Mouse (Mus musculus) c-Kit-positive CD71-negative TER-119-negative erythroid progenitor cells, embryonic 14.5 days (primary cell): ENCODE measurements around the gene Tssk4.

ENCODE experiments used
- DNase-seq: peaks from one replicate; pipeline ENCODE4 v3.0.0-alpha.2; 2013; ENCODE audit warnings: low read depth

Gene Tssk4

DNA sequence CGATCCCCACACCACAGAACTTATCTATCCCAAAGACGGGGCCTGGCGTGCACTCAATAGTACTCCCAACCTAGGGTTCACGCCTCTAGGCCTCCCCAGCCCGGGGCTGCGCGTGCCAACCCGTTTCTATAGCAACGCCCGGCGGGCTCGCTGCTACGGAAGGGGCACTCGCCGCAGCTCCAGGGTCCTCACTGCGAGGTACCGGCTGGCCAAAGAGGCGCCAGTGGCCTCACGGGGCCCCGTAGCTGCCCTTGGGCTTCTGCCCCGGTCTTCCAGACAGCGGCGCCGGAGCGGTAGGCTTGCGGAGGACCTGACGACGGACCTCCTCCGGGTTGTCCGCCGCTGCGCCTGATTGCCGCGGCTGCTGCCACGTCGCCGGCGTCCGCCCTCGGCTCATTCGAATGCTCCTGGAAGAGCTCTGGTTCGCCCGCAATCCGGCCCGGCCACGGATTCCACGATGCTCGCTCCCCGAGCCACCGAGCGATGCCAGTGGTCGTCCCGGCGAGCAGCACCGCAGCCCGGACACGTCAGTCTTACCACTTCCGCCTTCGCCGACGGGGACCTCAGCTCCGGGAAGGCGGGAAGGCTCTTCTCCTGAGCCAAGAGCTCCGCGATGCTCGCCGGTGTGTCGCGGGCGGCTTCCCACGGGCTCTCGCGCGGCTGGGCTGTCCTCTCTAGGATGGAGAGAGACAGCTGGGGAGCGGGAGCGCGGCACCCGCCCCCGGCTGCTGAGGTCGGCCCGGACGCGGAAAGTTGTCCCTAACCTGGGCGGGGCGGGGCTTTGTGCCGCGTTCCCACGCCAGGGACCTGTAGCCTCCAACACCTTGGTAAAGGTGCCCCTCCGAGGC lies 6.7 kb upstream of the Tssk4 start, which contains the start of gene Tm9sf1:
Gene Tm9sf1, minus strand, starts transcription at position 747 of the 848 bp plus-strand sequence.
- DNase-seq, result peak; percentile 62

DNA sequence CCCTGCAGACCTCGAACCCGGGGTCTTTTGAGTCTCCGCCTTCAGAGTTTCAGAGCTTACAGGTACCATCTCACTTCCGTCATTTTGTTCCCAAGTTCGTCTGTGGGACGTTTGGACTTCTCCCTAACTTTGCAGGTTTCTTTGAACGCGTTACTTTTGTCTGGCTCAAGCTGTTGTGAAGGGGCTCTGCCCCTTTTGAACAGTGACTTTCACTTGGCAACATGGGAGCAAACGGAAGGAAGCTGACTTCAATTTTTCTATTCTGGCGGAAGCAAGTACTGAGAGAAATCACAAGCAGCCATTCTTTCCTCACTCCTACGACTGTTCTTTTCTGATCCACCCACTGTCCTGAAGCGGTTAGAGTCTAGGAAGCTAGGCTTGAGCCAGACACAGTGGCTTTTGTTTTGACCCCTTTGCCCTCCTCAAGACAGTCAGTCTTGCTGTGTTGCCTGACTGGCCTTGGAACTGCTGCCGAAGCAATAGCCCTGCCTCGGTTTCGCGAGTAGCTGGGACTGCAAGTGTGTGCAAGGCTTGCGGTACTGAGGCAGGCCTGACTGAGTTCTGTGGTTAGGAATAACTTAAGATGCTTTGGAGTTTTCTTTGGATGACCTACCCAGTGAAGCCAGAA lies 5.6 kb upstream of the Tssk4 start:
- DNase-seq, result no peak

DNA sequence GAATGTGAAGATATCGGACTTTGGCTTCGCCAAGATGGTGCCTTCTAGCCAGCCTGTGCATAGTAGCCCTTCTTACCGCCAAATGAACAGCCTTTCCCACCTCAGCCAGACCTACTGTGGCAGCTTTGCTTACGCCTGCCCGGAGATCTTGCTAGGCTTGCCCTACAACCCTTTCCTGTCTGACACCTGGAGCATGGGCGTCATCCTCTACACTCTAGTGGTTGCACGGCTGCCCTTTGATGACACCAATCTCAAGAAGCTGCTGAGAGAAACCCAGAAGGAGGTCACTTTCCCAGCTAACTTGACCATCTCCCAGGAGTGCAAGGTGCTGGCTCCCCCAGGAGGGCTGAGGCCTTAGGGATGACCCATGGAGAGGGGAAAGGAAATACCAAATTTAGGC lies 1.5 kb downstream of the Tssk4 start:
- no peak for DNase-seq

DNA sequence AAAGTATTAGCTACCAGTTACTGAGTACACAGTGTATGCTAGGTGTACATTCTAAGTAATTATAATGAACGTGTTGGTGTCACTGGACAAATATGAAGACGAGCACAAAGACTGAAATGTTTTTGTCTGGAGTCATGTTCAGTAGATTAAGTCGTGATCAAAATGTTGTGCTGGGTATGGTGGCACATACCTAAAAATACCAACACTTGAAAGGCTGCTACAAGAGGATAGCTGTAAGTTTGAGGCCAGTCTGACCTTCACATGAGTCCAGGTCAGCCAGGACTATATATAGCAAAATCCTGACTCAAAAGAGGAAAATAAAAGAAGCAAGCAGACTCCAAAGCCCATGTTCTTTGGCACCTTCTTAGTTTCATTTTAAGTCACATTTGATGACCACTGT lies 7.0 kb downstream of the Tssk4 start:
- no peak for DNase-seq

DNA sequence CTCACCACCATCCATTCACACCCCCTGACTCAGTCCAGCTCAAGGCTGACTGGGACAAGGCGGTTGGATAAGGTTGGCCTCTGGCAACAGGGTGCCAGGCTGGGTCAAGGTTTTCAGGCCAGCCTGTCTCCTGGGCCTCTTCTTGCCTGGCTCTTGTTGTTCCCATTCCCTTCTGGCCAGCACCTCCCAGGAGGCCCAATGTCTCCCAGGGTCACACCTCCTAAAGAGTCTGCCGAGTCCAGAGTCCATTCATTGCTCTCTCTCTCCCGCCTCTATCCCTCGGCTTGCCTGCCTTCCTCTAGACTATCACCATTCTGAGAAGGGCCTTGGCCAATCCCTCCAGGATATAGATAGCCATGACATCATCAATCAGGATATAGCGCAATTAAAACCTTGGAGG lies 8.0 kb downstream of the Tssk4 start:
- no peak for DNase-seq

DNA sequence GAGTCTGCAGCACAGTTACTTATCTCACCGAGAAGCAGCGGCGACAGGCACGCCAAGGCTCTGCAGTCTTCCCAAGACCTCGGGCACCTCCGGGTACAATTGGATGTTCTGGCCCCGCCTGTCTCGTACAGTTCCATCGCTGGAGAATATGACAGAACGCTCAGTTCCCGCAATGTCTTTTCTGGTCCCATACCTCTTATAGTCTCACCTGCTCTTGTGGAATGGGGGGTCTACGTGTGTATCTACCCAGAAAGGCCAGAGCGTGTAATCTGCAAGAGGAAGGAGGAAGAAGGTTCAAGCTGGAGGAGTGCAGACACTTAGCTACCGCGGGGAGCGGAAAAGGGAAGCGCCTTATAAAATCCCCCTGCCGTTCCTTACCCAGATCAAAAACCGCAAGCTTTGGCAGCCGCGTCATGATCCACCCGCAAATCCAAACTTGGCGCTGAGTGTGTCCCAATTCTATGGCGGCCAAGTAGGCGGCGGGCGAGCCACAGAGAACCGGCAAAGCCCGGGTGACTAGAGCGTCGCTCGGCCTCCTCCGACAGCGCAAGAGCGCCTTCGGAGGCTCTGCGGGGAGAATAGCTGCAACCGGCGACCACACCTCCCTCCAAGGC lies 10.1 kb downstream of the Tssk4 start, which contains the start of gene Mdp1:
Gene Mdp1, minus strand, starts transcription at position 549 of the 614 bp plus-strand sequence.
- peak; percentile 81 for DNase-seq

DNA sequence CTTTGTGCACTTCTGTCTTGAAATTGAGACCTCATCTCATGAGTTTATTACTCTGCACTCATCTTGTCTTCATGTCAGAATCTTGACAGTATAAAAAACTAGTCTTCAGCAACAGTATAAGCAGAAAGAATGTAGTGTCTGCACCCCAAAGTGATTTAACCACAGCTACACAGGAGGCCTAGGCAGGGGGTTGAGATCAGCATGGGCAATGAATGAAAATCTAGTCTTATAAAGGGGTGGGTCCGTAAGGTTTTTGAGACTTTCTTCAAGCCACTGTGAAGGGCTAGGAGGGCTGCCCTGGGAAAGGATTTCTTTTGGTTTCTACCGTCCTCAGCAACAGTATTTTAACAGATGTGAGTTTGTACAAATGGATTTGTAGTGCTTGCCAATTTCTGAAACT lies 10.7 kb downstream of the Tssk4 start:
- no peak for DNase-seq

DNA sequence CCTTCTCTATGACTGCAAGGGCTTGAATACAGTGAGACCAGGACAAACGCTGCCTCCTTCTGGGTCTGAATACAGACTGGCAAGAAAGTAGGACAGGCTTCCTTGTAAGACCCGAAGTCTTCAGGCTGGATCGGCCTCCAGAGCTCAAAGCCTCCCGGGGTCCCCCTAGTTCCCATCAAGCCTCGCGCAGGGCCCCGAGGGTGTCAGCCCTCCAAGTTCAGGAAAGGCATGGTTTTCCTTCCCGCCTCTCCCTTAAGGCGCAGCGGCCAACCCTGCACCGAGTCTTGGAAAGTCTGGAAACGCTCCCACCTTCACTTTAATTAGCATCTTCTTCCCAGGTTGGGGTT lies 21.5 kb downstream of the Tssk4 start:
- no peak for DNase-seq

DNA sequence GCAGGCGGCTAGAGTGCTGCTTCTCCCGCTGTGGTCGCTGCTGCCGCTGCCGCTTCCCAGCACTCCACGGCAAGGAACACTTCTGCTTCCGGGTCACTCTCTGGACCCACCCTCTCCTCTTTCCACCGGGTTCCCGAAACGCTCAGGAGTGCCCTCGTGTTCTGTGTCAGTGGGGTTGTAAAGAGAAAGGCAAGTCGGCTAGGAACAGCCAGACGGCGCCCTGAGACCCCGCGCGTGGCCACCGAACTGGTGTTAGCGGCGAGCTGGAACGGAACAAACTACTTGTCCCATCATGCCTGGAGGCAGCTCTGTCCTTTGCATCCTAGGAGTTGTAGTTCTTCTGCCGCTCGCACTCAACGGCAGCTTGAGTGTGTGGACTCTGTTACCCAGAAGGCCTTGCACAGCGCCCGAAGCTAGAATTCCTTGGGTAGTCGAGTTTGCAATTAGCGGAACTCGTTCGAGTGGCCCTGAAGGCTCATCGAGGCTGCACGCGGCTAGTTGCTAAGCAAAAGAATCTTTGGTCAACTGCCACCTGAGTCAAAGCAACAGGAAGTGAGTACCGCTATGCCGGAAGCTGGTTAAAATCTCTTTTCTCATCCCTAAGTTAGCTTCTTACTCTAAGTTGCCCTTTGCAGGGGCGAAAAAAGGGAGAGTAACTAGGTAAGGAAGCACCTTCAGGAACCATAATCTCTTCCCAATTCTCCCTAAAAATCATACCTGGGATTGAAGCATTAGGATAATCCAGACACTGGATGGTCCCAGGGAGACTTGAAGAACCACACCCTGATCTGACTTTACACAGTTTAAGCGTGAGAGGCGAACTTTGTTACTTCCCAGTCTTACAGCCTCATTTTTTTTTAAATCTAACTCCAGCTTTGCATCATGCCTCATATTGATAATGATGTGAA lies 22.1 kb downstream of the Tssk4 start, which contains the start of the genes Gmpr2 and Nedd8:
Gene Gmpr2, plus strand, starts transcription at position 109 of the 908 bp plus-strand sequence.
Gene Nedd8, minus strand, starts transcription at position 292 of the 908 bp plus-strand sequence.
- DNase-seq, result peak; percentile 90

DNA sequence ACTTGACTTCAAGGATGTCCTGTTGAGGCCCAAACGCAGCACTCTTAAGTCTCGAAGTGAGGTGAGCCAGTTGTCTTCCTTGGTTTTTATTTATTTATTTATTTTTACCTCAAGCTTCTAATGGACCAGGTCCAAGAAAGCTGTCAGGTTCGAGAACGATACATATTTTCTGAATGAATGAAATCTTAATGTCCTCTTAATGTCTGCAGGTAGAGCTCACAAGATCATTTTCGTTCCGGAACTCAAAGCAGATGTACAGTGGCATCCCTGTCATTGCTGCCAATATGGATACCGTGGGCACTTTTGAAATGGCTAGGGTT lies 22.7 kb downstream of the Tssk4 start:
- no peak for DNase-seq

DNA sequence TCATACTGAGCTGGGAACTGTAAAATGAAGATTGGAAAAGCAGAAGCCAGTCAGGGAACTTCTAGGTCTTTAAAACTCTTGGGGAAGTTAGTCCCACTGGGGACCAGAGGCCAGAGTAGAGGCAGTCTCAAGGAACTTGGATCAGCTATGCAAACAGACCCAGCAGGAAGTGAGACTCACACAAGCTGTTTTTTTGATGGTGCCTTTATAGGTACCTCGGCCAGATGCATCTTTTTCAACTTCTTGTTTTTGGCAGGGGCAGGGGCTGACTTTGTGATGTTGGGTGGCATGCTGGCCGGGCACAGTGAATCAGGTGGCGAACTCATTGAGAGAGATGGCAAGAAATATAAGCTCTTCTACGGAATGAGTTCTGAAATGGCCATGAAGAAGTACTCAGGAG lies 27.6 kb downstream of the Tssk4 start:
- DNase-seq, result no peak

DNA sequence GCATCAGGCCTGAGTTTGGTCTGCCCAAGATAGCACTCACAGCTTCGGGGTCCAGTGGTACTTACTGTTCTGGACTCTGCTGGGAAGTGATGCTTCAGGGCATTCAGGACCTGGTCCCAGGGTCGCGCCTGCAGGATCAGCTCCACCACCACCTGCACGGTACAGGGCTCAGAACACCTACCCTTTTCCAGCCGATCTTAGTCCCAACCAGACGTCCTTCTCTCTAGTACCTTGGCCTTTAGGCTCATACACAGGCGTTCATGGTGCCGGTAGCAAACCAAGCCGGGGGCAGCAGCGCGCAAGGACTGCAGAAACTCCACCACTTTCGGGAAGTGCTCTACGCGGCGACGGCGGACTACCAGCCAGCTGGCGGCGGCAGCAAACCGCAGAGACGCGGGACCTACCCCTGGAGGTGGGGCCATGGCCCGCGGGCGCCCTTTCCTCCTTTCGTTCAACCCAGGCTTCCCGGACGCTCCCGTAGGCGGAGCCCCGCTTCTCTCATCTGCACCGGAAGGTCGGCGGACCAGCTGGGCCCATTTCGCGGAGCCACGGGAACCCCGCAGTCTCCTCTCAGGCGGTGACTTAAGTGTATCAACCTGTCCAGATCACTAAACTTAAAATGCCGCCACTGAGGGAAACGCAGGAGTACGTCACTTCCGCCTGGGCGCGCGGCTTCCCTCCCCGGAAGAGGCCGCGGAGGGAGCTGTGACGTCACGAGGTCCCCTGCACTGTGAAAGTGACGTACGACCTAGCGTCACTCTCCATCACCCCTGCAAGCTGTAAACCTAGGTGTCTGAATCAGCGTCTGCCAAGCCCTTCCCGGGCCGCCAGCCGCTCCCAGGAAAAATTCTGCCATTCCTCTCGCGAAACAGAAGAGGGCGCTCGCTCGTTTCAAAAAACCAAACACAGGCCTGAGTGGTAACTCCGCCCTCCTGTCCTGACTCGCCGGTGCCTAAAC lies 31.5 kb downstream of the Tssk4 start, which contains the start of gene Tinf2:
Gene Tinf2, minus strand, starts transcription at position 661 of the 958 bp plus-strand sequence.
- DNase-seq, result peak; percentile 95

DNA sequence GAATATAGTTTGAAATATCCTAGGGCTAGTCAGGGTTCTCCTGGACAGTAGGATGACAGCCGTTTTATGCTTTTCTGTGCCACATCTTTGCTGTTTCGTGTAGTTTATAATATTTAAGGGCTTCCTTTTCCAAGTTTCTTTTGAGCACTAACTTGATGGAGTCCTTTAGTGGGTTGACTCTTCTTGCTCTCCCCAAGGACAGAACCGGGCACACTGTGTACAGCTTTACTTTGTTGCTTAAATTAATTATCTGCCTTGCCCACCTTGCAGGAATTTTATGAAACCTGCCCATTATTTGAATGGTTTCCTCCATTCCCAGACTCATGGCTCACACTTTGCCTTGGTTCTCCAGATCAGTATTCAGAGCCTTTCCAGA lies 32.1 kb downstream of the Tssk4 start:
- DNase-seq, result no peak

DNA sequence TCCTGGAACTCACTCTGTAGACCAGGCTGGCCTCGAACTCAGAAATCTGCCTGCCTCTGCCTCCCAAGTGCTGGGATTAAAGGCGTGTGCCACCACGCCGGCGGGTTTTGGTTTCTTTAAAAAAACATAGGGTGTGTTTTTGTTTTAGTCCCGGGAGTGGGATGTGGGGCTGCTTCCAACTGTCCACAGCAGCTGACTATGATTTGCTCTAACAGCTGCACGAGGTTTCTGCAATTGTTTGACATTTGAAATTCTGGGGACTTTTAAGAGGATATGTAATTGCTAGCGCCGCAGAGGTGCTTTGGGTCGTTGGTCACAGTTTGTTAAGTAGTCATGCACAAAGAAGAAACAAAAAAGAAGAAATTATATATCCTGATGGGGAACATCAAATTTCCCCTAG lies 39.4 kb downstream of the Tssk4 start:
- no peak for DNase-seq

DNA sequence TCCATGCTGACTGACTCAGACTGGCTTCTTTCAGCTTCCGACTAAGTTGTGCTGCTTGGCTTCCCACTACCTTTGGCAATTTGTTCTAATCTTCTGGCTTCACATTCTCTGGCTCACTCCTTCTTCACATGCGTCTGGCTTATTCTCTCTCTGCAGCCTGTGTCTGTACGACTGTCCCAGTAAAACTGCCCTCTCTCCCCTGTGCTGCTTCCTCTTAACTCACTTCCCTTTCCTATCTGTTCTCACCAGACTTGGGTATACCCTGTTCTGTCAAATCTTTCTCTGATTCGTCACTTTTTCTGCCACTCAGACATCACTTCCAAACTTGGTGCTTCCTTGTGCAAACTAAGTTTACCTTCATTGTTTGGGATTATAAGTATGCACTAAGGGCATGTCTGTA lies 47.2 kb downstream of the Tssk4 start:
- no peak for DNase-seq

DNA sequence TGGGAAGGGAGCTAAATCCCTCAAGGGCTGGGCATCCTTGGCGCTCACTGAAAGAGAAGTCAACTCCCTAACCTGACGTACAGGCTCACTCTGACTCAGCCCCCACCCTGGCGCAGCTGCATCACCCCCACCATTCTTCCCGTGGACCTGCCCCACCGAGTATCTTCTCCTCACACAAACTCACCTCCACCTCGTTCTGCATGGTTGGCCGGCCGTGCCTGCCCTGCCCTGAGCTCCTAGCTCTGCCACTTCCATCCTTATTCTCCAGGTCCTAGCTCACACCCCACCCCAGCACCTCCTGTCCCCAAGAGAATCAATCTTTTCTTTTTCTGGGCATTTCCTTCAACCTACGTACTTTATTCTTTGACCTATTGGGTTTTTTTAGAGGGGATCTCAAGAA lies 51.1 kb downstream of the Tssk4 start:
- DNase-seq, result no peak
